Comparison of ENCODE assay signal across 8 mouse cellular contexts in the genomic region with DNA sequence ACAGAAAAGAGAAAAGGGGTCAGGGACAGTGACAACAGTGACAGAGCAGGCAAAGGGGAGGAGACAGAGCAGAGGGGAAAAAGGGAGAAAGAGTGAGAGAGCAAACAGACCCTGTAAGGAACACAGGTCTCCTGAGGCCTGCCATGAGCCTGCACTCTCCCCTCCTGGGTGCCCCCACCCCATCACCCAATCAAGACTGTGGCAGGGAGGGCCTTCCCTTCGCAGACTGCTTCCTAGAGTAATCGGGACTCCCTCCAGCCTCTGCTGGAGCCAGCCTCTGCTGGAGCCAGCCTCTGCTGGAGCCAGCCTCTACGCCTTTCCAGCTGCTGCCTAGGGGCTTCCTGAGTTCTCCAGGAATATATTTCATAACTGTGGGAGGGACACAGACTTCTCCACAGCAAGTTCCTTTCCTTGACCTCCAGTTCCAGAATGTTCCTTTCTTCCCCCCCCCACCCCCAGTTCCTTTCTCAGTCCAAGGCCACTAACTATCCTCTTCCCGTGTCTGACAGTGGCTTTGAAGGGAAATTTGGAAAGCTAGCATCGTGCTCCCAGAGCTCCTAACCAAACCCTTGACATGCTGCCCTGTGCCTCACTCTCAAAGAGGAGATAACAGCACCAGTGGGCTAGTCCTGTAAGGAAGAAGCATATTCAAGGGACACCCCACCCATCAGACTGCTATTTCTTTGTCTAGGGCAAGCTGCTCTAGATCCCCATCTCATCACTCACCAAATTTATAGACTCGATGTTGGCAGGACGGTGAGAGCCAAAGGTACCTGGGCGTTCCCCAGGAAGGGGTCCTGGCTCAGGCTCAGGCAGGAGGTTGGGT. TPM values are rescaled to one million over a fixed set of nuclear protein-coding genes. Genes with fewer than 3 reads are reported as not detected.
DNase-seq lines count a peak whose midpoint lies in the region; ATAC-seq and TF ChIP-seq lines count a peak whose summit lies in the region.

No protein-coding gene starts in this region.

- intact Hi-C loops in gastrocnemius, adult 2 months (cut with DNase I), result loop anchor here (10.0 kb wide), 1 partner anchor 442 kb away; the partner anchor contains the start of gene Vegfa

- ATAC-seq in hindbrain, embryonic 16.5 days, result no peak
- peak; percentile 68 for ATAC-seq in liver, embryonic 12.5 days

- no peak overlapping the region for H3K27ac ChIP-seq in ES-E14 (ENCODE audit: insufficient read depth, low read depth, low read length, poor library complexity, severe bottlenecking)
- H3K27ac ChIP-seq in gastrocnemius, adult 2 months, result peak overlapping the region; percentile 94
- H3K27ac ChIP-seq in hindbrain, embryonic 16.5 days (ENCODE audit: low read depth, low read length), result no peak overlapping the region
- peak overlapping the region; percentile 93 for H3K27ac ChIP-seq in liver, embryonic 12.5 days

- TF ChIP-seq CTCF in gastrocnemius, adult 2 months (IDR thresholded peaks at IDR 0.05), result no peak

- H3K27me3 ChIP-seq in hindbrain, embryonic 16.5 days (replicated peaks; ENCODE audit: control insufficient read depth, insufficient read depth, low read length), result peaks cover 2% of the 10 kb centered on the region; the same call in 1 of the 2 replicates
- H3K27me3 ChIP-seq in liver, embryonic 12.5 days (replicated peaks), result no peaks in the 10 kb centered on the region

- peak overlapping the region; percentile 84; the same call in 1 of the 2 replicates for H3K9ac ChIP-seq in ES-E14 (ENCODE audit: insufficient read depth, low read depth, low read length, poor library complexity, severe bottlenecking)
- peak overlapping the region; percentile 44; the same call in 1 of the 2 replicates for H3K9ac ChIP-seq in hindbrain, embryonic 16.5 days (ENCODE audit: low read depth, low read length)
- peak overlapping the region; percentile 89 for H3K9ac ChIP-seq in liver, embryonic 12.5 days

- peak overlapping the region; percentile 85 to 87 for H3K4me3 ChIP-seq in ES-E14 (ENCODE audit: insufficient read depth in 1 of 2, low read depth in 1 of 2, low read length in 2 of 2, poor library complexity in 1 of 2, severe bottlenecking in 1 of 2)
- peak overlapping the region; percentile 89 for H3K4me3 ChIP-seq in gastrocnemius, adult 2 months
- H3K4me3 ChIP-seq in hindbrain, embryonic 16.5 days (ENCODE audit: low read length), result no peak overlapping the region
- peak overlapping the region; percentile 81 for H3K4me3 ChIP-seq in liver, embryonic 12.5 days

- in situ Hi-C loops in ES-E14 (cut with MboI; ENCODE audit: low sequenced_read_pairs in 2 of 2, unreplicated experiment in 2 of 2), result no loop called here

- H3K9me3 ChIP-seq in ES-E14 (ENCODE audit: control insufficient read depth, insufficient read depth, low read depth, low read length), result no peaks in the 10 kb centered on the region
- no peaks in the 10 kb centered on the region for H3K9me3 ChIP-seq in hindbrain, embryonic 16.5 days (ENCODE audit: control insufficient read depth, low read length)
- no peaks in the 10 kb centered on the region for H3K9me3 ChIP-seq in liver, embryonic 12.5 days (replicated peaks)

- peak overlapping the region; percentile 16 for H3K4me2 ChIP-seq in hindbrain, embryonic 16.5 days (ENCODE audit: low read length)
- H3K4me2 ChIP-seq in liver, embryonic 12.5 days, result peak overlapping the region; percentile 93

- no peak for DNase-seq in ES-E14 (ENCODE audit: low read depth, low spot score)
- DNase-seq in adrenal gland, postnatal 25 days, result peak; percentile 30
- peak; percentile 77 for DNase-seq in gastrocnemius, adult 2 months
- peak; percentile 70 for DNase-seq in testis, postnatal 10 days (ENCODE audit: low spot score)
- no peak for DNase-seq in embryo, embryonic 10 days (ENCODE audit: low spot score)
- DNase-seq in ovary, postnatal 36 days (ENCODE audit: low spot score), result no peak

- WGBS in hindbrain, embryonic 16.5 days, result 59% methylated on average over 8 of the region's 8 CpGs
- WGBS in liver, embryonic 12.5 days (ENCODE audit: insufficient replicate concordance), result 18% methylated on average over 8 of the region's 8 CpGs

- peaks cover 5 to 31% of the 10 kb centered on the region in 2 experiments for H3K4me1 ChIP-seq in ES-E14 (ENCODE audit: control insufficient read depth in 2 of 2, insufficient read depth in 2 of 2, low read length in 2 of 2, poor library complexity in 1 of 2)
- peaks cover 35% of the 10 kb centered on the region for H3K4me1 ChIP-seq in hindbrain, embryonic 16.5 days (ENCODE audit: control insufficient read depth, insufficient read depth, low read depth, low read length)
- H3K4me1 ChIP-seq in liver, embryonic 12.5 days, result peaks cover 79% of the 10 kb centered on the region

- H3K36me3 ChIP-seq in ES-E14 (ENCODE audit: control insufficient read depth, insufficient read depth, low read length, poor library complexity, severe bottlenecking), result peaks cover 43% of the 10 kb centered on the region
- H3K36me3 ChIP-seq in hindbrain, embryonic 16.5 days (ENCODE audit: control insufficient read depth, insufficient read depth, low read length), result no peaks in the 10 kb centered on the region
- peaks cover 46% of the 10 kb centered on the region for H3K36me3 ChIP-seq in liver, embryonic 12.5 days

TF ChIP-seq in ES-E14, 5 proteins besides CTCF, POLR2A, EP300 and RAD21:
- TF ChIP-seq ZNF384 (IDR thresholded peaks at IDR 0.05; ENCODE audit: low read depth, low read length) (no peak), CHD2 (IDR thresholded peaks at IDR 0.05; ENCODE audit: low read depth, low read length) (no peak), HCFC1 (IDR thresholded peaks at IDR 0.05; ENCODE audit: borderline replicate concordance, insufficient read depth, low read length) (no peak), ZC3H11A (IDR thresholded peaks at IDR 0.05; ENCODE audit: borderline replicate concordance, low read depth, low read length) (no peak), MAFK (IDR thresholded peaks at IDR 0.05; ENCODE audit: insufficient read depth, low read depth, low read length) (no peak)

RNA-seq across cellular contexts. Expression of gene Slc29a1, which starts 6.6 kb away (rescaled TPM):
- 321 and 677 TPM in 2 replicates for total RNA-seq in ES-E14 (2012; rRNA removed)
- total RNA-seq in adrenal gland, postnatal 25 days (2021), result 151 and 173 TPM in 2 replicates
- total RNA-seq in gastrocnemius, adult 2 months (2021), result 10 to 100 TPM; 27.4 to 44.7 TPM
- polyA plus RNA-seq in hindbrain, embryonic 16.5 days (2015; fragmentation: Nextera tagmentation; extraction: Ambion mirVana), result 55.7 and 56.5 TPM in 2 replicates
- 260 and 267 TPM in 2 replicates for polyA plus RNA-seq in liver, embryonic 12.5 days (2016; fragmentation: Nextera tagmentation; extraction: Ambion mirVana)

RNA-seq across cellular contexts. Expression of gene Mymx, which starts 9.1 kb away (rescaled TPM):
- 66.0 and 95.3 TPM in 2 replicates for total RNA-seq in ES-E14 (2012; rRNA removed)
- total RNA-seq in adrenal gland, postnatal 25 days (2021), result not detected in 2 replicates
- total RNA-seq in gastrocnemius, adult 2 months (2021), result under 1 TPM in 1 of 2 experiments, not detected in 1; 0.36 TPM
- polyA plus RNA-seq in hindbrain, embryonic 16.5 days (2015; fragmentation: Nextera tagmentation; extraction: Ambion mirVana), result 1.2 TPM in 1 of 2 replicates, not detected in the other
- polyA plus RNA-seq in liver, embryonic 12.5 days (2016; fragmentation: Nextera tagmentation; extraction: Ambion mirVana), result 0.33 TPM in 1 of 2 replicates, not detected in the other

RNA-seq across cellular contexts. Expression of gene Hsp90ab1, which starts 19.7 kb away (rescaled TPM):
- total RNA-seq in ES-E14 (2012; rRNA removed), result 1,660 and 1,758 TPM in 2 replicates
- total RNA-seq in adrenal gland, postnatal 25 days (2021), result 1,940 and 2,378 TPM in 2 replicates
- 1,000 to 10,000 TPM; 1,106 to 1,162 TPM for total RNA-seq in gastrocnemius, adult 2 months (2021)
- polyA plus RNA-seq in hindbrain, embryonic 16.5 days (2015; fragmentation: Nextera tagmentation; extraction: Ambion mirVana), result 1,542 and 1,571 TPM in 2 replicates
- polyA plus RNA-seq in liver, embryonic 12.5 days (2016; fragmentation: Nextera tagmentation; extraction: Ambion mirVana), result 1,007 and 1,098 TPM in 2 replicates

RNA-seq across cellular contexts. Expression of gene Slc35b2, which starts 29.1 kb away (rescaled TPM):
- 96.7 and 98.7 TPM in 2 replicates for total RNA-seq in ES-E14 (2012; rRNA removed)
- 59.6 and 74.2 TPM in 2 replicates for total RNA-seq in adrenal gland, postnatal 25 days (2021)
- total RNA-seq in gastrocnemius, adult 2 months (2021), result 10 to 100 TPM; 16.0 to 17.3 TPM
- polyA plus RNA-seq in hindbrain, embryonic 16.5 days (2015; fragmentation: Nextera tagmentation; extraction: Ambion mirVana), result 96.2 and 101 TPM in 2 replicates
- 69.1 and 72.5 TPM in 2 replicates for polyA plus RNA-seq in liver, embryonic 12.5 days (2016; fragmentation: Nextera tagmentation; extraction: Ambion mirVana)

RNA-seq across cellular contexts. Expression of gene Nfkbie, which starts 37.3 kb away (rescaled TPM):
- 2.1 and 2.2 TPM in 2 replicates for total RNA-seq in ES-E14 (2012; rRNA removed)
- total RNA-seq in adrenal gland, postnatal 25 days (2021), result 3.1 and 3.6 TPM in 2 replicates
- under 1 TPM; 0.36 to 0.43 TPM for total RNA-seq in gastrocnemius, adult 2 months (2021)
- polyA plus RNA-seq in hindbrain, embryonic 16.5 days (2015; fragmentation: Nextera tagmentation; extraction: Ambion mirVana), result 6.1 and 6.8 TPM in 2 replicates
- polyA plus RNA-seq in liver, embryonic 12.5 days (2016; fragmentation: Nextera tagmentation; extraction: Ambion mirVana), result 2.0 TPM in 2 replicates

Comparison
In these comparisons a context has a peak if more than half of its experiments do, and no peak if none do; other contexts are left out.
1. DNase-seq: peak in adrenal gland, postnatal 25 days (single experiment), gastrocnemius, adult 2 months (single experiment) and testis, postnatal 10 days (single experiment); none in ES-E14 (single experiment), embryo, embryonic 10 days (single experiment) and ovary, postnatal 36 days (single experiment).
2. H3K27ac ChIP-seq: peak in gastrocnemius, adult 2 months (single experiment) and liver, embryonic 12.5 days (single experiment); none in ES-E14 (single experiment) and hindbrain, embryonic 16.5 days (single experiment).
3. RNA of gene Mymx, which starts 9.1 kb away (total RNA-seq): 66.0 to 95.3 TPM in ES-E14; 0.36 TPM in gastrocnemius, adult 2 months and not detected in adrenal gland, postnatal 25 days; every median in the first group is over 10 times any median in the second.
4. Peak in every context shown above with its lines, with median percentiles within 50 percentile points of each other: H3K9ac ChIP-seq.